Mouse (Mus musculus) spleen, postnatal 36 days (tissue): ENCODE data around the gene Mdm4.
A peak's percentile ranks its signal among the peaks of the same experiment; 100 is the strongest.
"Not testable (repeated sequence)": the region's sequence is repeated elsewhere in the genome, so short reads cannot be mapped to it uniquely, and the experiment has no call there.

Experiments used
- DNase-seq, 2 experiments: peaks; one replicate each; pipeline ENCODE4 v3.0.0; 2022; ENCODE audit warnings: low spot score in 2 of 2, mixed read lengths in 1 of 2

The Mdm4 gene

GRCm38 (mm10) chr1:133021391-133021790 is 9.0 kb downstream of the Mdm4 start:
- DNase-seq = no peak

GRCm38 (mm10) chr1:133020137-133020894 is 10.0 kb downstream of the Mdm4 start:
- no peak for DNase-seq

- DNase-seq = no peak
Measured at GRCm38 (mm10) chr1:133019312-133019711, 11.0 kb downstream of the Mdm4 start.

- no peak for DNase-seq
Measured at GRCm38 (mm10) chr1:133018580-133018979, 11.8 kb downstream of the Mdm4 start.

- no peak for DNase-seq
Measured at GRCm38 (mm10) chr1:133016775-133017428, 13.5 kb downstream of the Mdm4 start.

GRCm38 (mm10) chr1:133014196-133014595 is 16.2 kb downstream of the Mdm4 start:
- no peak for DNase-seq

GRCm38 (mm10) chr1:133013331-133013730 is 17.0 kb downstream of the Mdm4 start:
- DNase-seq = no peak

- peak; percentile 79 to 84 for DNase-seq
Measured at GRCm38 (mm10) chr1:133011955-133012841, 18.2 kb downstream of the Mdm4 start.

GRCm38 (mm10) chr1:133006571-133006970 is 23.8 kb downstream of the Mdm4 start:
- DNase-seq = no peak

GRCm38 (mm10) chr1:133000347-133000746 is 30.0 kb downstream of the Mdm4 start:
- DNase-seq = no peak

GRCm38 (mm10) chr1:132991580-132991979 is 38.8 kb downstream of the Mdm4 start:
- DNase-seq = no peak

- no peak for DNase-seq
Measured at GRCm38 (mm10) chr1:132990733-132991132, 39.6 kb downstream of the Mdm4 start.

- not testable (repeated sequence) for DNase-seq
Measured at GRCm38 (mm10) chr1:132988556-132989459, 41.6 kb downstream of the Mdm4 start.

GRCm38 (mm10) chr1:132982728-132983127 is 47.6 kb downstream of the Mdm4 start:
- peak; percentile 29 to 37 for DNase-seq

- no peak for DNase-seq
Measured at GRCm38 (mm10) chr1:132981232-132981631, 49.1 kb downstream of the Mdm4 start.

- no peak for DNase-seq
Measured at GRCm38 (mm10) chr1:132977402-132977801, 53.0 kb downstream of the Mdm4 start.

GRCm38 (mm10) chr1:132968659-132969058 is 61.7 kb downstream of the Mdm4 start:
- DNase-seq = peak; percentile 5 to 26

- DNase-seq = no peak
Measured at GRCm38 (mm10) chr1:132964691-132965090, 65.7 kb downstream of the Mdm4 start.

- DNase-seq = no peak
Measured at GRCm38 (mm10) chr1:132964106-132964505, 66.3 kb downstream of the Mdm4 start.

- no peak for DNase-seq
Measured at GRCm38 (mm10) chr1:132961751-132962150, 68.6 kb downstream of the Mdm4 start.

GRCm38 (mm10) chr1:132956809-132957208 is 73.6 kb downstream of the Mdm4 start:
- DNase-seq = no peak
